8 mouse cellular contexts compared by ENCODE assay signal in genomic region chr12:105034130-105034769, GRCm38 (mm10). TPM values are rescaled to one million over a fixed set of nuclear protein-coding genes. Genes with fewer than 3 reads are reported as not detected.
DNase-seq lines count a peak whose midpoint lies in the region; ATAC-seq and TF ChIP-seq lines count a peak whose summit lies in the region.

No protein-coding gene starts in this region.

- no peaks in the 10 kb centered on the region for H3K27me3 ChIP-seq in lung, postnatal 0 days (replicated peaks; ENCODE audit: insufficient read depth, low read length)
- H3K27me3 ChIP-seq in forebrain, embryonic 16.5 days (replicated peaks; ENCODE audit: control insufficient read depth, insufficient read depth, low read length), result no peaks in the 10 kb centered on the region
- no peaks in the 10 kb centered on the region for H3K27me3 ChIP-seq in liver, embryonic 15.5 days
- H3K27me3 ChIP-seq in stomach, embryonic 16.5 days (ENCODE audit: control insufficient read depth, insufficient read depth, low read length), result no peaks in the 10 kb centered on the region
- H3K27me3 ChIP-seq in thymus, adult 2 months (ENCODE audit: control insufficient read depth, insufficient read depth, low read length), result no peaks in the 10 kb centered on the region

- H3K36me3 ChIP-seq in lung, postnatal 0 days (ENCODE audit: insufficient read depth, low read length), result no peaks in the 10 kb centered on the region
- H3K36me3 ChIP-seq in forebrain, embryonic 16.5 days (ENCODE audit: control insufficient read depth, insufficient read depth), result peaks cover 4% of the 10 kb centered on the region
- H3K36me3 ChIP-seq in liver, embryonic 15.5 days (replicated peaks), result peaks cover 52% of the 10 kb centered on the region
- H3K36me3 ChIP-seq in stomach, embryonic 16.5 days (ENCODE audit: control insufficient read depth, insufficient read depth, low read length), result no peaks in the 10 kb centered on the region
- H3K36me3 ChIP-seq in thymus, adult 2 months (ENCODE audit: control insufficient read depth, insufficient read depth, low read length), result no peaks in the 10 kb centered on the region

- WGBS in lung, postnatal 0 days, result 43% methylated on average over 14 of the region's 14 CpGs
- WGBS in lung, adult 2 months, result 60% methylated on average over 14 of the region's 14 CpGs
- 71% methylated on average over 14 of the region's 14 CpGs for WGBS in forebrain, embryonic 16.5 days
- 13% methylated on average over 14 of the region's 14 CpGs for WGBS in liver, embryonic 15.5 days (ENCODE audit: insufficient replicate concordance)
- WGBS in stomach, embryonic 16.5 days, result 59% methylated on average over 14 of the region's 14 CpGs
- 89% methylated on average over 14 of the region's 14 CpGs for WGBS in thymus, adult 2 months

- peaks cover 29% of the 10 kb centered on the region for H3K4me1 ChIP-seq in lung, postnatal 0 days (ENCODE audit: insufficient read depth, low read depth, low read length)
- H3K4me1 ChIP-seq in lung, adult 2 months (ENCODE audit: control insufficient read depth, insufficient read depth, low read length), result peaks cover 4% of the 10 kb centered on the region
- peaks cover 31% of the 10 kb centered on the region for H3K4me1 ChIP-seq in forebrain, embryonic 16.5 days (replicated peaks; ENCODE audit: control insufficient read depth, insufficient read depth, low read length)
- H3K4me1 ChIP-seq in liver, embryonic 15.5 days (replicated peaks), result peaks cover 79% of the 10 kb centered on the region
- peaks cover 40% of the 10 kb centered on the region for H3K4me1 ChIP-seq in stomach, embryonic 16.5 days (ENCODE audit: control insufficient read depth, insufficient read depth, low read length)
- peaks cover 26% of the 10 kb centered on the region for H3K4me1 ChIP-seq in thymus, adult 2 months (replicated peaks; ENCODE audit: control insufficient read depth, insufficient read depth, low read length)

- H3K9ac ChIP-seq in lung, postnatal 0 days (replicated peaks; ENCODE audit: low read depth), result 0 out of 2 replicates have a peak overlapping the region, but pooled peaks have one; percentile 9
- H3K9ac ChIP-seq in forebrain, embryonic 16.5 days (replicated peaks; ENCODE audit: low read depth, low read length), result no peak overlapping the region
- H3K9ac ChIP-seq in liver, embryonic 15.5 days, result peak overlapping the region; percentile 98
- peak overlapping the region; percentile 89 for H3K9ac ChIP-seq in stomach, embryonic 16.5 days (ENCODE audit: low read length)

- H3K9me3 ChIP-seq in lung, postnatal 0 days (ENCODE audit: low read length), result no peaks in the 10 kb centered on the region
- no peaks in the 10 kb centered on the region for H3K9me3 ChIP-seq in forebrain, embryonic 16.5 days (ENCODE audit: control insufficient read depth, low read length)
- H3K9me3 ChIP-seq in liver, embryonic 15.5 days (replicated peaks), result no peaks in the 10 kb centered on the region
- no peaks in the 10 kb centered on the region for H3K9me3 ChIP-seq in stomach, embryonic 16.5 days (replicated peaks; ENCODE audit: control insufficient read depth, low read length)

- ATAC-seq in lung, postnatal 0 days, result no peak
- ATAC-seq in forebrain, embryonic 16.5 days, result no peak
- peak; percentile 40 for ATAC-seq in liver, embryonic 15.5 days (ENCODE audit: insufficient read depth)
- ATAC-seq in stomach, embryonic 16.5 days (ENCODE audit: insufficient read depth, low FRiP score), result no peak

- no peak for DNase-seq in lung, postnatal 0 days (ENCODE audit: low spot score)
- no peak for DNase-seq in lung, adult 2 months
- no peak for DNase-seq in frontal cortex, postnatal 14 days (ENCODE audit: low spot score in 2 of 2)
- DNase-seq in urinary bladder, adult 18-20 months (ENCODE audit: low spot score in 2 of 2), result no peak
- DNase-seq in thymus, adult 2 months, result no peak

- H3K4me3 ChIP-seq in lung, postnatal 0 days (ENCODE audit: low read depth, low read length), result no peak overlapping the region
- no peak overlapping the region for H3K4me3 ChIP-seq in lung, adult 2 months (replicated peaks; ENCODE audit: extremely low read depth, low read depth, low read length)
- H3K4me3 ChIP-seq in forebrain, embryonic 16.5 days (replicated peaks; ENCODE audit: low read length), result no peak overlapping the region
- peak overlapping the region; percentile 93 for H3K4me3 ChIP-seq in liver, embryonic 15.5 days (replicated peaks)
- peak overlapping the region; percentile 94 for H3K4me3 ChIP-seq in stomach, embryonic 16.5 days (replicated peaks; ENCODE audit: low read length)
- no peak overlapping the region for H3K4me3 ChIP-seq in thymus, adult 2 months (ENCODE audit: control insufficient read depth, insufficient read depth, low read length)

- H3K27ac ChIP-seq in lung, postnatal 0 days (ENCODE audit: low read length), result no peak overlapping the region
- no peak overlapping the region for H3K27ac ChIP-seq in forebrain, embryonic 16.5 days (ENCODE audit: low read length)
- peak overlapping the region; percentile 98 for H3K27ac ChIP-seq in liver, embryonic 15.5 days (replicated peaks)
- no peak overlapping the region for H3K27ac ChIP-seq in stomach, embryonic 16.5 days (ENCODE audit: low read length)
- H3K27ac ChIP-seq in thymus, adult 2 months (ENCODE audit: control insufficient read depth, insufficient read depth, low read length), result no peak overlapping the region

- no peak for TF ChIP-seq POLR2A in lung, adult 2 months (IDR thresholded peaks at IDR 0.05; ENCODE audit: borderline replicate concordance, extremely low read depth, low read depth, low read length)
- no peak for TF ChIP-seq POLR2A in thymus, adult 2 months (IDR thresholded peaks at IDR 0.05; ENCODE audit: control insufficient read depth, extremely low read depth, insufficient read depth, low read length, poor library complexity)

- TF ChIP-seq EP300 in lung, postnatal 0 days (IDR thresholded peaks at IDR 0.05), result no peak

- peak overlapping the region; percentile 76; the same call in 1 of the 2 replicates for H3K4me2 ChIP-seq in lung, postnatal 0 days (replicated peaks; ENCODE audit: low read depth, low read length)
- peak overlapping the region; percentile 61 for H3K4me2 ChIP-seq in forebrain, embryonic 16.5 days (ENCODE audit: low read length)
- peak overlapping the region; percentile 82 for H3K4me2 ChIP-seq in liver, embryonic 15.5 days
- H3K4me2 ChIP-seq in stomach, embryonic 16.5 days (ENCODE audit: low read depth, low read length), result peak overlapping the region; percentile 91

- TF ChIP-seq CTCF in lung, postnatal 0 days (IDR thresholded peaks at IDR 0.05), result no peak
- TF ChIP-seq CTCF in lung, adult 2 months (IDR thresholded peaks at IDR 0.05; ENCODE audit: insufficient read depth, low read length), result no peak
- no peak for TF ChIP-seq CTCF in thymus, adult 2 months (IDR thresholded peaks at IDR 0.05; ENCODE audit: borderline replicate concordance, control insufficient read depth, extremely low read depth, insufficient read depth, low read length, poor library complexity)

RNA-seq across cellular contexts. Expression of gene Glrx5, which starts 1.8 kb away (rescaled TPM):
- polyA plus RNA-seq in lung, postnatal 0 days (2015; fragmentation: Nextera tagmentation; extraction: Ambion mirVana), result 126 and 127 TPM in 2 replicates
- polyA plus RNA-seq in lung, adult 2 months (2012; rRNA removed), result 43.1 and 54.7 TPM in 2 replicates
- polyA plus RNA-seq in forebrain, embryonic 16.5 days (2015; fragmentation: Nextera tagmentation; extraction: Ambion mirVana), result 124 and 133 TPM in 2 replicates
- 496 and 514 TPM in 2 replicates for polyA plus RNA-seq in liver, embryonic 15.5 days (2015; fragmentation: Nextera tagmentation; extraction: Ambion mirVana)
- polyA plus RNA-seq in stomach, embryonic 16.5 days (2015; fragmentation: Nextera tagmentation; extraction: Ambion mirVana), result 121 and 150 TPM in 2 replicates
- polyA plus RNA-seq in thymus, adult 2 months (2012; rRNA removed), result 66.6 and 68.4 TPM in 2 replicates

RNA-seq across cellular contexts. Expression of gene Syne3, which starts 24.6 kb away (rescaled TPM):
- polyA plus RNA-seq in lung, postnatal 0 days (2015; fragmentation: Nextera tagmentation; extraction: Ambion mirVana), result 1.1 and 1.2 TPM in 2 replicates
- polyA plus RNA-seq in lung, adult 2 months (2012; rRNA removed), result 3.5 and 3.7 TPM in 2 replicates
- 0.20 and 0.30 TPM in 2 replicates for polyA plus RNA-seq in forebrain, embryonic 16.5 days (2015; fragmentation: Nextera tagmentation; extraction: Ambion mirVana)
- 2.9 and 3.0 TPM in 2 replicates for polyA plus RNA-seq in liver, embryonic 15.5 days (2015; fragmentation: Nextera tagmentation; extraction: Ambion mirVana)
- 0.55 and 0.81 TPM in 2 replicates for polyA plus RNA-seq in stomach, embryonic 16.5 days (2015; fragmentation: Nextera tagmentation; extraction: Ambion mirVana)
- 16.4 and 20.1 TPM in 2 replicates for polyA plus RNA-seq in thymus, adult 2 months (2012; rRNA removed)

Comparison
In these comparisons a context has a peak if more than half of its experiments do, and no peak if none do; other contexts are left out.
1. H3K4me3 ChIP-seq: peak in liver, embryonic 15.5 days (single experiment) and stomach, embryonic 16.5 days (single experiment); none in lung, postnatal 0 days (single experiment), lung, adult 2 months (single experiment), forebrain, embryonic 16.5 days (single experiment) and thymus, adult 2 months (single experiment).
2. Peak in every context shown above with its lines, with median percentiles within 50 percentile points of each other: H3K4me2 ChIP-seq.